Mouse (Mus musculus) NIH3T3 (cell line): ENCODE measurements around the gene Nyap1.
A peak's percentile ranks its signal among the peaks of the same experiment; 100 is the strongest.

Source experiments
- DNase-seq: peaks from one replicate; pipeline ENCODE4 v3.0.0-alpha.2; 2012; ENCODE audit warnings: low read depth

The Nyap1 gene

GRCm38 (mm10) chr5:137695930-137696329 lies 45.5 kb downstream of the Nyap1 start:
- no peak for DNase-seq

GRCm38 (mm10) chr5:137694796-137695195 lies 46.6 kb downstream of the Nyap1 start:
- DNase-seq = peak; percentile 11

DNA sequence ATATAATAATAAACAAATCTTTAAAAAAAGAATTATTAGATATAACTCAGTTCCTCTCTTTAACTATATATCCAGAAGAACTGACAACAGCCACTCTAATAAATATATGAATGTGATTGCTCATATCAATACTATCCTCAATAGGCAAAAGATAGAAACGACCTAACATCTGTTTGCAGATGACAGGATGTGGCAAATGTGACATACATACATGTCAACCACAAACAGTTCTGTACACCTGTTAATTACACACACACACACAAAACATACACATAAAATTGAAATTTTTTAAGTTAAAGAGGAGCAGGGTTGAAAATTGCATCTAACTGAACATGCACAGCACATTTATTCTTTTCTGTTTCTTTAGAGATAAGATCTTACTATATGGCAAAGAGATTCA lies 49.5 kb downstream of the Nyap1 start:
- DNase-seq = no peak

- no peak for DNase-seq
These were observed 50.9 kb downstream of the Nyap1 start for GRCm38 (mm10) chr5:137690531-137690930.

DNA sequence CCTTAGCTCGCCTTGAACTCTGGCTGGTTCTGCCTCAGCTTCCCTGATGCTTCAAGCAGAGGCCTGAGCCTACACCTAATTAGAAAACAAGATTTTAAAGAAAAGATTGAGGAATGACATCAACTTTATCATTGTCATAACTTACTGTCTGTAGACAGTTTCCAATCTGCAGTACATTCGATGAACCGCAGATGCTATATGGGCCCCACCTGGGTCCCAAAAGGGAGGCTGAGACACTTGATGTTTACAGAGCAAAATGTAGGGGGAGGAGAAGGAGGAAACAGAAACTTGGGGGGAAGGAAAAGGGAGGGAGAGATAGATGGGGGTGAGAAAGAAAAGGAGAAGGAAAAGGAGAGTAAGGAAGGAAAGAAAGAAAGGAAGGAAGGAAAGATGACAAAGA lies 51.4 kb downstream of the Nyap1 start:
- no peak for DNase-seq

DNA sequence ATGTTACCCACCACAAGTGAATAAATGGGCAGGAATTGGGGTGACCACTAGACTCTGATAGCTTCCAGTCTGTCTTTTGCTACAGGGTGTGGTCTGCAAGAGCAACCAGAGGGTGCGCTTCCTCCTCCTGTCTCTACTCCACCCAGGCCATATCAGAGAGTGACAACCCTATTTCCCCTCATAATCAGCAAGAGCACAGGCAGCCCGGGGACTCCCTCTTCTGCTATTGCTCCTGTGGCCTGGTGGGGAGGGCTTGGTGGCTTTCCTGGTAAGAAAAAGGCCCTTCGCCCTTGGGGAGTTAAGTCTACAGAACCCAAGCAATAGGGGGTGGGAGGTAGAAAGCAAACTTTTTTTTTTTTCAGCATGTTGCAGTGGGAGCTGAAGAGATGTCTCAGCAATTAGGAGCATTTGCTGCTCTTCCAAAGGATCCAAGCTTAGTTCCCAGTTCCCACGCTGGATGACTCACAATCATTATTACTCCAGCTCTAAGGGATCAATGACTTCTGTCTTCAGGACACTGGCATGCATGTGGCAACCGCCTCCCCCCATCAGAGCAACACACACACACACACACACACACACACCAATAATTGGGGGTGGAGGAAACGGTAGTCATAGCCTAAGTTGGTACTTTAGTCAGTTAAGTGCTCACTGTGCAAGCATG lies 55.1 kb downstream of the Nyap1 start:
- DNase-seq = no peak

DNA sequence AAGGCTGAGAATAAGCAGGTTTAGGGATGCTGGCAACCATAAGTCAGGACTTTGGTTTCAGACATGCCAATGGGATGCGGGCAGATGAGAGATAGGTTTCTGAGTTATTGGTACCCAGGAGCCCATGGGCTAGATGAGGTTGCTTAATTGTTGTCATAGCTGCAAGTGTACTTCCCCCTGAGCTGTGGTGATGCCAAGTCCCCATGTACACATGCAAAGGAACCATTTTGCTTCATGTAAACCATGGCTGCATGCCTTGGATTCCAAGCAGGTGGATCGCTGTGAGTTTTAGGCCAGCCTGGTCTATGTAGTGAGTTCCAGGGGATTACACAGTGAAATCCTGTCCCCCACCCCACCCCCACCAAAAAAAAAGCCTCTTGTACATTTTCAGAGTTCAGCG lies 55.8 kb downstream of the Nyap1 start:
- no peak for DNase-seq

DNA sequence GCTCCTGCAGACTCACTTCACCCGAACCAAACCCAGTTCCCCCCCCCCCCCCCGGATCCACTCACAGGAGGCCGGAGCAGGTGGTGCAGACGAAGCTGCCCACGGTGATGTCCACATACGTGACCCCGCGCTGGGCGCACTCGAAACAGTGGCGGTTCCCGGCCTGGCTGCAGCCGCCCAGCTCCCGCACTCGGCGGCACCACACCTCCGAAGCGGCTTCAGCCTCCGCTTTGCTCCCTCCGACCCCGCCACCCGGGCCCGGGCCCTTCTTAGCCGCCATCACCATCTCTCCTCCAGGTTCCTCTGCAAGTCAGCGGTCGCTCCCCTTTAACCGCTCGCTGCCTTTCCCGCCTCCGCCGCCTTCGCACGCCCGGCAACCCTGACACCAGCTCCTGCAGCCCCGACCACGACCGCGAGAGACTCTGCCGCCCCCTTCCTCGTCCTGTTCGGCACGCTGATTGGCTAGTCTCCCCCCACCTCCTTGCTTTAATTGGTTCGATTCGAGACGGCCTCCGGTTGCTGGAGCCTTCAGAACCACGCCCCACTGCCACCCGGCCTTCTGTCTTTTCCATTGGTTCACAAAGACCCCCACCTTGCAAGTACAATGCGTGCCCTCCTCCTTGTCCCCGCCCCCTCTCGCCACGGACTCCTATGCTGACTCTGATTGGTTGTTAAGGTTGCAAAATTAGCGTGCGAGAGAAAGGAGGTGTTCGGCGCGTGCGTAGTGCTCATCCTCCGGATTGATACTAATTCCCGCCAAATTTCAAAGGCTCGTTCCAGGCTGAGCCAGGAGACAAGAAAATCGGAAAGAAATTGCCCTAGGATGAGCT lies 56.9 kb downstream of the Nyap1 start, which contains the start of gene Agfg2:
Agfg2 (minus strand) TSS at position 433 of the 830 bp plus-strand sequence.
- DNase-seq = peak; percentile 99

- peak; percentile 49 for DNase-seq
These were observed 57.8 kb downstream of the Nyap1 start for GRCm38 (mm10) chr5:137683388-137684293.

GRCm38 (mm10) chr5:137682526-137682925 lies 58.9 kb downstream of the Nyap1 start:
- no peak for DNase-seq
